Mouse (Mus musculus) myocyte (in vitro differentiated cells): ENCODE results near the gene 4931428F04Rik.

Experiments used
- CEBPB ChIP-seq: IDR thresholded peaks from 2 replicates; pipeline ENCODE4 v1.6.1; 2011; ENCODE audit warnings: mild to moderate bottlenecking, moderate library complexity; ENCODE audit not compliant: poor library complexity, insufficient read depth, severe bottlenecking
- E2F4 ChIP-seq: IDR thresholded peaks from one replicate; pipeline ENCODE4 v1.6.1; 2011; ENCODE audit warnings: mild to moderate bottlenecking, control low read depth, moderate library complexity; ENCODE audit not compliant: insufficient read depth
- MAX ChIP-seq: IDR thresholded peaks from one replicate; pipeline ENCODE4 v1.6.1; 2011; ENCODE audit warnings: low read depth, mild to moderate bottlenecking, control low read depth
- MYOD1 ChIP-seq, 3 experiments: IDR thresholded peaks; one replicate each; pipeline ENCODE4 v1.6.1; 2011; ENCODE audit warnings: control low read depth in 2 of 3, low read depth in 2 of 3, mild to moderate bottlenecking in 2 of 3, moderate library complexity in 1 of 3; ENCODE audit not compliant: insufficient read length in 2 of 3, control insufficient read depth in 1 of 3
- MYOG ChIP-seq, 3 experiments: IDR thresholded peaks; one replicate each; pipeline ENCODE4 v1.6.1; 2011; ENCODE audit warnings: control low read depth in 2 of 3, low read depth in 2 of 3, mild to moderate bottlenecking in 2 of 3; ENCODE audit not compliant: insufficient read length in 2 of 3, control insufficient read depth in 1 of 3, insufficient read depth in 1 of 3
- POLR2A ChIP-seq: IDR thresholded peaks from one replicate; pipeline ENCODE4 v1.6.1; 2011; ENCODE audit warnings: low read depth, mild to moderate bottlenecking, control low read depth, moderate library complexity; ENCODE audit not compliant: insufficient read length
- POLR2AphosphoS2 ChIP-seq: IDR thresholded peaks from one replicate; pipeline ENCODE4 v1.6.1; 2011; ENCODE audit warnings: low read depth, control low read depth; ENCODE audit not compliant: insufficient read length
- SRF ChIP-seq: IDR thresholded peaks from one replicate; pipeline ENCODE4 v1.6.1; 2011; ENCODE audit warnings: low read depth; ENCODE audit not compliant: control insufficient read depth, insufficient read length
- TCF12 ChIP-seq: IDR thresholded peaks from one replicate; pipeline ENCODE4 v1.6.1; 2011; ENCODE audit warnings: mild to moderate bottlenecking, control low read depth; ENCODE audit not compliant: poor library complexity, insufficient read depth, severe bottlenecking
- TCF3 ChIP-seq: IDR thresholded peaks from one replicate; pipeline ENCODE4 v1.6.1; 2011; ENCODE audit warnings: low read depth, control low read depth; ENCODE audit not compliant: insufficient read length
- USF1 ChIP-seq: IDR thresholded peaks from one replicate; pipeline ENCODE4 v1.6.1; 2011; ENCODE audit warnings: low read depth, mild to moderate bottlenecking, control low read depth, moderate library complexity

- TF ChIP-seq POLR2AphosphoS2 = no peak
- TF ChIP-seq E2F4 = no peak
- TF ChIP-seq POLR2A = no peak
- no peak for TF ChIP-seq MYOD1 (IDR thresholded peaks at IDR 0.05; ENCODE audit: control insufficient read depth in 1 of 3, insufficient read length in 2 of 3, low read depth in 2 of 3)
- TF ChIP-seq CEBPB = no peak
- TF ChIP-seq MYOG (IDR thresholded peaks at IDR 0.05; ENCODE audit: control insufficient read depth in 1 of 3, insufficient read depth in 1 of 3, insufficient read length in 2 of 3, low read depth in 2 of 3) = no peak
- TF ChIP-seq TCF12 = no peak
- no peak for TF ChIP-seq MAX
- no peak for TF ChIP-seq TCF3
- TF ChIP-seq SRF = no peak
- no peak for TF ChIP-seq USF1
These were observed 28.2 kb downstream of the 4931428F04Rik start for GRCm38 (mm10) chr8:105261326-105261980.
